Mouse (Mus musculus) gonadal fat pad, adult 2 months (tissue): ENCODE data around the gene Foxp2. TPM values are rescaled to one million over a fixed set of nuclear protein-coding genes. Genes with fewer than 3 reads are reported as not detected.

Experiments
- DNase-seq: peaks from one replicate; pipeline ENCODE4 v3.0.0-alpha.2; 2012; ENCODE audit warnings: low read depth
- polyA plus RNA-seq: library from polyadenylated mRNA; depleted of rRNA; stranded (reverse); fragments of >200 nt; gene quantifications from 2 replicates; pipeline ENCODE4 v1.2.3, GENCODE M21; 2012

Gene Foxp2
- polyA plus RNA-seq, 1 experiment, result 1.1 TPM

DNA sequence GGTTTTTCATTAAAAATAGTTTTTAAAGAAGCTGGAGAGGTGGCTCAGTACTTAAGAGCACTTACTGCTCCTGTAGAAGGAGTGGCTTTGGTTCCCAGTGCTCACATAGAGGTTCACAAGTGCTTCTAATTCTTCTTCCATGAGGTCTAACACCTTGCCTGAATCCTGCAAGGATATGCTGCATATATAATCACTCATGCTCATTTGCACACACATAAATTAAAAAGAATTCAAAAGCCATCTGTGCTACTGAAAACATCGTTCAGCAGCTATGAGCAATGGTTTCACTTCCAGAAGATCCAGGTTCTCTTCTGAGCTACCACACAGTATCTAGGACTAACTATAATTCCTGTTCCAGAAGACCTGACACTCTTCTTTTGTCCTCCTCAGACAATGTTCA is 200.4 kb downstream of the Foxp2 start:
- no peak for DNase-seq

DNA sequence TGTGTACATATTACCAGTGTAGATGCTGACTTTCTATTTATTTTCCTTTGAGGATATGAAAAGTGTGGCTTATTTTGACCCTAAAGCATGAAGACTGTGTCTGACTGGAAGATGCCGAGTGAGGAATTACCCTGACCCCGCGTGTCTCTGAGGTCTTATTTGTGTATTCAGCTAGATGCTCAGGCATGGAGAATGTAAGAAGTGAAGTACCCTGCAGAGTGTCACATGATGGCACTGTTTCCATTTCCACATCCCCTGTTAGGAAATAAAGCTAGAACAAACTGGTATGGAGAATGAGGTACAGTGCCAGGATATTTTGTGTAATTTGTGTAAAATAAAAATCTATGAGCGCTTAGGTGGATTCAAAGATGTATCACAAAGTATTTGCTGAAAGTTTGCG is 219.8 kb downstream of the Foxp2 start:
- DNase-seq, result no peak

DNA sequence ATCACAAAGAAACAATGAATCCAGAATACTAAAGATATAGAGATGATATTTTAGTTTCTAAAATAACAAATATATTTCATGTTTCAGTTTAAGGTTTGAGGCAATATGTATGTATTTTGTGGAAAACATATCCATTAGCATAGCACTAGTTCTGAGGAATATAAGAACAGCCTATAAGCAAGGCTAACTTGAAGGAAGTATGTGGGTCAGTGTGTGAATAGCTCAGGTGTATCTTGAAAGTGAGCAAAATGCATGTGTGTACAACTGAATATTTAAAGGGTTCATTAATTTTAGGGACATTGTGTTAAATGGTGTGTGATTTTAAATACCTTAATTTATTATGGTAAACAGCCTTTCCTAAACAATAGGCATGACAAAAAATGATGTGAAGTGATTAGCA is 220.2 kb downstream of the Foxp2 start:
- no peak for DNase-seq

DNA sequence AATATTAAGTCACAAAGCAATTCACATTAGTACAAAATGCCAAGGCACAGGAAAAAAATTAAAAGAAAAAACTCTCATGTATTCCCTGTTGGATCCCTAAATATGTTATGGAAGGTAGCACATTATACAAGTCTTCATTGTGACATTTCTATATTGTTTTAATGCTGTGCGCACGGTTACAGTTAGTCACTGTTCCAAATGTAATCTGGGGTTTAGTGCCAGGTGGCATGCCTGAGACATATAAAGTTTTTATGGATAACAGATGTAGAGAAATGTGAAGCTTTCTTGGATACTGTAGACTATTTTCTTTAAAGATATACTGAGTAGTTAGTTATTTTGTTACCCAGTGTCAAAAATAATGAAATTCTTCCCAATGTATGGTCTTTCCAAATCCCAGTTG is 229.0 kb downstream of the Foxp2 start:
- DNase-seq, result no peak

DNA sequence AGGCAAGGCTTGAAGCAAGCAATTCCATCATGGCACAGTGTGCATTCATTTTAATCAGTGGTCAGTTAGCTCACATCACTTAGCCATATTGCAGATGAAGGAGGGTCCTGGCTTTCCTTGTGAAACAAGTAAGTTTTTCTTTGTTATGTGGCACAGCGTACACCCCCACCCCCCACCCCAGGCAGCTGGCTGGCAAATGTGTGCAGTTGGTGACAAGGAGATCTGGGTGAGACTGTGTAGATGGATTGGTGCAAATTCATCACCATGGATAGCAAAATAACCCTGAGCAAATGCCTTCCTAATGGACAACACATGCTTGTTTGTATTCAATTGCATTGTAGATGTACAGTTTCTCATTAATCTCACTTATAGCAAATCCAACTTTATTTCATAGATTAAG is 240.9 kb downstream of the Foxp2 start:
- no peak for DNase-seq

DNA sequence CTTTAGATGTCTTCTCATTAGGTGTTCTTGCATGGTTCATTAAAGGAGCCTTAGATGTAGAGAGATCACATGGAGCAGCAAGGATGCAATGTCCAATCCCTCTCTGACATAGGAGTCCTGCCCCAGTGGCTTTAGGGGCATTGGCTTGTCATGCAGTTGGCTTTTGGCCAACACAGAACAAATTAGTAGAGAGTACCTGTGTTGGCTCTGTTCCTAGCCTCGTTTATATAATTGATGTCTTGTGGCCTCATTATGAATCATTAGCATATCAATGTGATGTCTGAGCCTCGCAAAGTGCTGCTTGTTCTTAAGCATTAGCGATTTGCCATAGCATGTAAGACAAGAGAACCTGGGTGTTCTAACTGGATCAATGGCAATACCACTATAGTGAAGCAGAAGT is 250.5 kb downstream of the Foxp2 start:
- DNase-seq, result no peak

DNA sequence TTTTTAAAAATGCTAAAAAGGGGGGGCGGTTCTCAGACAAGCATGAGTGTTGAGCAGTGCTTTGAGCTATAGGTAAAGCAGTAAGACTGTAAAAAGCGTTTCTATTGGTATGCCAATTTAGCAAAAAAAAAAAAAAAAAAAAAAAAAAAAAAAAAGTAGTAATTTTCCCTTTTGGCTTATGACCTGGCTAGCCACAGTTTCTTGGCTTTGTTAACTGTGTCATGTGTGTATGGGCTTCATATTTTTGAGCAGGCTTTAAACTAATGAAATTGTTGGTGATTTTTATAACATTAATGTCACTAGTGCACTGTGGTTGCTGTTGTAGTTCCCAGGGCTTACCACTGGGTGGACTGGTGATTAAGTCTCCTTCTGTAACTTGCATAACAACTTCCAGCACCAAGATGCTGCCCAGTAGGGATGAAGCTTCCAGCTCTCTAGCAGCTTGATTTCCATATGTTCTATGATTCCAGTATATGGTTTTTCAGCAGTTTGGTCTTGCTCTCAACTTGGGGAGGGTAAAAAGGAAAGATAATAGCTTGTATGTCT is 262.4 kb downstream of the Foxp2 start:
- DNase-seq, result no peak

DNA sequence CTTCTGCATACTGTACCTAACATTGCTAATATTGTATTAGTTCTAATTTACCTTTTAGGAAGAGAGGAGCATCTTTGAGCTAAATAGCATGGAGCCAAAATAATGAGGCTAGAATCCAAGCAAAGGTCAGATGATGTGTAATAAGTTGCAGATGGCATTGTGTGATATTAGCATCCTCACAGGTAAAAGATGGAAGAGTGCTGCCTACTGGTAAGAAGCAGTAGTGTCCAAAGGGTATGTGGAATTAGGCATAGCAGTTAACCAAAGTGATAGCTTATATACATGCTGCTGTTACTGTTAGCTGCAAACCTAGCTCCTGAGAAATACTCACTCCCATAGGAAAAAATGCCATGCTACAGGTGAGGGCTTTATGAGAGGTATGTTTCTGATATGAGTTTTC is 275.6 kb downstream of the Foxp2 start:
- DNase-seq, result no peak

DNA sequence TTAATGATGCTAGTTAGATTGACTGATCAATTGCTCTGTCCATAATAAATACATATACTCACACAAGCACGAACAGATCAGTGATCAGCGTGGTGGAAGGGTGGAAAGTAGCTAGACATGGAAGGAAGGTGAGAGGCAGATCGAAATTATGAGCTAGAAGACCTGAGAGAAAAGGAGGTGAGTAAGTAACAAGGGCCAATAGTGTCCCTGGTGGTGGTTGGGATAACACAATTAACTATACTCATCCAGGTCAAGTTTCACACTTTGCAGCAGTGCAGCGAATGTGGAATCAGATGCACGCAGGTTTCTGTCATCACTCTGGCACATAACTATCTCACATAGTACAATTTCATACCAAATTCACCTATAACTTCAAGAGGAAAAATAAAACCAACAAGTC is 291.7 kb downstream of the Foxp2 start:
- no peak for DNase-seq

DNA sequence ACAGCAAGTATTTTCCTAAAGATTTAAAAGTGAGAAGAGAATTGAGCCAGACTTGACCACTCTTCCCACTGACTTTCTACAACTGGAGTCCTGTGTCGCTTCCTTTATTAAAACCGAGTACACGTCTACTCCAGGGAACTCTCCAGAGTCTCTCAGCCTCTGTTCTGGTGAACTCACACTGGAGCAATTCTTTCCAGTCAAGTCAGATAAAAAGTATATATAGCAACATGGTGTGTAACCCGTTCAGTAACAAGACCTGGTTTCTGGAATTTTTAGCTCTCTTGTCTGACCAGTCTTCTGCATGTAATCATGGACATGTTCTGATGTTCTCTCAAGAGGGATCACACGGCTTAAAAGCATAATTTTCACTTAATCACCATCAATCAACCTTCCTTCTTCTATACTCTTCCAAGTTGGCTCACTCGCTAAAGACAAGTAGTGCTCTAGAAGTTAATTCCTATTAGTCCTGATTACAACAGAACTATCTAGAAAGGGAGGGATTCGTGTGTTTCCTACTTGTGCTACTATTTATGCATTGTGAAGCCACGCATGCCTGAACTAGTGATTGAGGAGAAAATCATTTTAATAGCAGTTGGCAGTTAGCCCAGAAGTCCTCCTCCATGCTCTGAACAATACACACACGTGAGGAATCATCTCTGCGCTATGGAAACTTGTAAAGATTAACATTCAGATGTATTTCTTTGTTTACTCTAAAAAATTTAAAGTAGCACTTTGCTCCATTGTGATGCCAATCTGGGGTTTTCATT is 341.2 kb downstream of the Foxp2 start:
- no peak for DNase-seq

DNA sequence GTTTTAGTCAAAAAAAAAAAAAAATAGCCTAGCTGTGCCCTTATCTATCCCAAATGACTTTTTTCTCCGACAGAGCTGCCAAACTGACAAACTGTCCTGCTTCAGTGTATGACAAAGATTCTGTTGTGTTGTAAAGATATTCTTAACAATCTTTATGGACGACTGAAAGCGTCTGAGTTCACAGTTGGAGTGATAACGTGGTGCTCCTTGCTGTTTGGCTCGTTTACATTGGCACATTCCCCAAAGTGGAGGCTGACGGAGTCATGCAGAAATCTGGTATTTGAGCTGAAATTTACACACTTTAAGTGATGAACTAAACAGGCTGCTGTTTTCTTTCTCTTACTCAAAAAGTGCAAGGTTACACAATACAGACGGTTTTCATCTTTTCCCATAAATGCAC is 356.2 kb downstream of the Foxp2 start:
- no peak for DNase-seq

DNA sequence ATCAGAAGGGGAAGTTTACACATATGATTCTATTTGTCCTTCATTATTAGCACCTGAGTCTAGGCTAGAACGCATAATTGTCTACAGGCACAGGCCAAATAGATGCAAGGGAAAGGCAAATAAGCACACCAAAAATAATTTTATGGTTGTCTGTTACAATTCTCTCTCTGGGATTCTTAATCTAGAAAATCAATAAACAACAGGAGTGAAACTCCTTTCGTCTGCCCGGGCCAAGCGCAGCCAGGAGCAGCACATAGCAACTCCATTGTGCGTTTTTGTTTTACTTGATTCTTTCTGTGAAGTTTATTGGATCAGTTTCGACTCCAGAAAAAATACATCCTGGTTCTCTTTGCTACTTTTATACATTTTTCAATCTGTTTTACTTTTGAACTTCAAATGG is 356.7 kb downstream of the Foxp2 start:
- DNase-seq, result no peak

DNA sequence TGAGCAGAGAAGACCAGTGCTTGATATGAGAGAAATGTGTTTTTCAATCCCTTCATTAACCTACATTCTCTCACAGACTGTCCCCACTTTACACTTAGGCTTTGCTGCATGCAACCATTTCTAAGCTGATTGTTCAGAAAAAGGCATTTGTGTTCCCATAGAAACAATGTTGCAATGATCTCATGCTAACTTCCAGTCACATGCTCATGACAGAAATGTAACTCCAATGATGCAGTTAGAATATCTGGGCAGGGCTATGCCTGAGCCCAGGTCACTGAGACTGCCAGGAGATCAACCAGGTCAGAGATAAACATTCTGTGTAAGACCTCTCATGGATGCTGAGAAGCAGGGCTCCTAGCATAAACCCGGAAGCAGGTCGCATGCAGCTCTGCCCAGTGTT is 367.0 kb downstream of the Foxp2 start:
- no peak for DNase-seq

DNA sequence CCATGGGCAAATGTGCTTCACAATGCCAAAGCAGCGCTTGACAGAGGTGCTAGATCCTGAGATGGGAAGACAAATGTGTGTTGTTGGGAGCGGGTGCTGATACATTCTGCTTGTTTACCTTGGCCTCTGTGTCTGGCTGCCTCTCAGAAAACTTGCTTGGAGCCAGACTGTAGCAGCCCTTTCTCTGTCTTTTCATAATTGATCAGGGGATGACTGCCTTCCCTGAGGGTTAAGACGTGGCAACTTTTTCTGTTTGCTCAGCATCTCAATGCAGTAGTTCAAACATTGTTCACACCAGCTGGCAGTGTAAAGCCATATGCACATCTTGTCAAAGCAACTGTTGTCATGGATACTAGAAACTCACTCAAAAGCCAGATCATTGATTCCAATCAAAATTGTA is 384.1 kb downstream of the Foxp2 start:
- DNase-seq, result no peak

DNA sequence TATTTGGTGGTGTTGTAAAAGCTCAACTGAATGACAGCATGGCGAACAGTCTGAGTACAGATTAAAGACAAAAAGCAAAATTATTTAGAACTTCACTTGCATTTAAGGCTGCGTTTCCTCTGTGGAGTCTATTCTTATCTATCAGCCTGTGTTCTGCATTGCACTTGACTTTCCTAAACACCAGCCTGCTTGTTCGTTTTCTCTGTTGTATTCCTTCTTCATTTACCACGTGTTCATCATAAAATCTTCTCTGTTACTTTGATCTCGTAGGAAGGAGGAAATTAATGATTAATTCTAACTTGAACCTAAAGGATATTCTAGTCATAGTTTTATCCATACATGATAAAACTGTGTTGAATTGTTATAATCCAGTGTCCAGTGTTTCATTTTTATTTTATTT is 392.9 kb downstream of the Foxp2 start:
- no peak for DNase-seq

DNA sequence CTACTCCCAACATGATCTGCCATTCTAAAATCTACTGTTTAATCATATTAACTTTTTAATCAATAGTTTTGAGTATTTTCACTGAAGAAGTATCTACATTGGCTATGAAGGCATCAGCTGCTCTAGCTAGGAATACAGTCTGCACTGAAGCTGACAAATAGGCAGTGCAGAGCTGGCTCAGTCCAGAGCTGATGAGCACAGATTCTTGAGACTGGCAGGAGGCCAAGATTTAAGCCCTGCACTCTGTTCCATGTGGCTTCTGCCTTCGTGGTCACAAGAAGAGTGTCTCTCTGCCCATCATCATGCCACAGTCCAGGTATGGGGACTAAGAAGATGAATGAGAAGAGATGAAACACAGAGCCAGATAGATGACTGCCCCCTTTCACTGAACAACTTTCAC is 398.1 kb downstream of the Foxp2 start:
- no peak for DNase-seq

DNA sequence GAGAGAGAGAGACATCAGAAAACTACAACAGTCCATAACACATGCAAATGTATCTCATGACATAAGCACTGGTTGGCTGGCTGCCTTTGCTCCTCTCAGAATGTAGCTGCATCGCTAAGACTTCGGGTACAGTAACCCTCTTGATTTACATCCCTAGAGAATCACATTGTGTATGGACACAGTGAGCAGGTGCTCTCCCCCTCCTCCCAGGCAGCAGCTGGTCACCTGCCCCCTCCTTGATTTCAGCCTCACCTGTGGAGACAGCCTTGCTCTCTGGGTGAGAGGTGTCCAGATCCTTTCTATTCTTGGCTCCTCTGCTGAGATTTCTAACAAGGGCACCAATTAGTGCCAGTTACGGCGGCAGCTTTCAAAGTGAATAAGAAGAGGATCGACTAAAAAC is 409.5 kb downstream of the Foxp2 start:
- DNase-seq, result no peak

DNA sequence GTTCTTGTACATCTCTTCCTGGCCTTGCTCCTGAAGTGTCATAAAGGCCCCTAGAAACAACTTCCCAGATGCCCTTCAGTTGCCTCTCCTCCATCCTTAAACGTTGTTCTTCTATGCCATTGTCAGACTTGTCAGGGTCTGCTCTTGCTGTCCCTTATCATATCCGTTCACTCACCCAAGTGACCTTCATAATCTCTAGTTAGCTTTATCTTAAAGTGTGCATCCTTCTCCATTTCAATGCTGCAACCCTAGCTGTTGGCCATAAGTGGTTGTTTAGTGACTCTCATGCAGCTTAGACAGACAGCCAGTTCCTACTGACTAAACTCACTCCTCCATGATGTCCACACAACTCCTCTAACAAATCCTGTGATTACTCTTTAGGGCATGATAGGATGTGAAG is 415.8 kb downstream of the Foxp2 start:
- DNase-seq, result no peak

DNA sequence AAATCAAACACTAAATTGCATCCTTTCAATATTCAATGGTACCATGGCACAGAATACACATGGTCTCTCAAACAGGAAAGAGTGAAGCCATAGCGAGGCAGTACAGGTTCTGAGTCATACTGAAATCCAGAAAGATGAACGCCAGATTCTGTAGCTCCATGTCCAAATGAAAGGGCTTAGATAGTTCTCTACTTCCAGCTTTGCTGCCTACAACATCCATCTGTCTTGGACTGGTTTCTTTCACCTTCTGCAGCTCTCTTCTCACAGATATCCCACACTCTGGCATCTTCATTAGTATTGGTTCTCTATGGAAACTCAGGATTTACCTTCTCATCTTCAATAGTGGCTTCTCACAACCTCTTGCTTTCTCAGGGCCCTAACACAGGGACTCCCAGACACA is 417.2 kb downstream of the Foxp2 start:
- no peak for DNase-seq

DNA sequence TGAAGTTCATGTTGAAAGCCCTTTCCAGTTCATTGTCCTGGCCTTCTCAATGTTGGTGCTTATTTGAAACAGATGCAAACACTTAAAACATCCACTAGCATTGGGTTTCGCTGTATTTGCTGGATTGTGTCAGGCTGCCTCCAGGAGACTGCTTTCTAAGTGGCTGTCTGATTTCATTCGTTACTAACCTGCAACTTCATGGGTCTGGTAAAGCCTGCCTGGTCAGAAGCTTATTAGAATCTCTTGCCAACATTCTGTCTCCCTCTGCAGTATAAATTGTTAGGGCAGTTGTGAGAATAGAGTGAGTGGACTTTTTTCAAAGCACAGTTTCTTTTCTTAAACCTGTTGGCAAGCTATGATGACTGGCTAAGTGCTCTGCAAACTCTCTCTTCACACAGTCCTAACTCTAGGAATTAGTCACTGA is 420.4 kb downstream of the Foxp2 start:
- DNase-seq, result no peak

DNA sequence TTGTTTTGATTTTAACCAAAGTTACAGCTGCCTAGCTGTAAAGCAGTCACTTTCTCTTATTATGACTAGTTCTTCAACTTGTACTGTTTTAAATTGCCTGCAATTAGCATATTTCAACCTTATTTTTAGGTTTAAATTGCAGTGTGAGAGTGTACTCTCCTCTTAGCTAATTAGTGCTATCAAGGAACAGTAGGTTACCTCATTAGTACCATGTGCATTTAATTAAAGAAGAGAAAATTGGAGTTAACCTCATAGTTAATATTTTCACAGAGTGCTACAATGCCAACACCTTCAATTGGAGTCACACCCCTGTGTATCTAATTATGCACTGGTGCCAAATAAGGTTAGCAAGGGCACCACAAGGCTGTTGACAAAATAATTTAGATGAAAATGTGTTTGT is 421.9 kb downstream of the Foxp2 start:
- no peak for DNase-seq

DNA sequence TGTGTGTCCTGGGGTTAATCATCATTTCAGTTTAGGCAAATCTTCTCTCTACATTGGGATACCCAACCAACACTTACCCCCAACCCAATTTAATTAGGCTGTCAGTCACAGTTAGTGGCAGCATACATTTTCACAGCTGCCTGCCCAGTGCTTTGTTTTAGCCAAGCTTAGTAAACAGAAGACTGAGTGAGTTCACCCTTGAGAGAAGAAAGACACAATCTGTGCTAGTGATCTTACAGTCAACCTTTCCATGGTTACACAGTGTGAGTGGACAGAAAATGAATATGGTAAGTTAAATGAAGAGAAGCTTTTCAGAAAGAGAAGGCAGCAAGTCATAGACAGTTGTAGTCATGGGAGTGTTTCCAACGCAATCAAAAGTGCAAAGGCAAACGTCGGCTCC is 446.6 kb downstream of the Foxp2 start:
- no peak for DNase-seq

DNA sequence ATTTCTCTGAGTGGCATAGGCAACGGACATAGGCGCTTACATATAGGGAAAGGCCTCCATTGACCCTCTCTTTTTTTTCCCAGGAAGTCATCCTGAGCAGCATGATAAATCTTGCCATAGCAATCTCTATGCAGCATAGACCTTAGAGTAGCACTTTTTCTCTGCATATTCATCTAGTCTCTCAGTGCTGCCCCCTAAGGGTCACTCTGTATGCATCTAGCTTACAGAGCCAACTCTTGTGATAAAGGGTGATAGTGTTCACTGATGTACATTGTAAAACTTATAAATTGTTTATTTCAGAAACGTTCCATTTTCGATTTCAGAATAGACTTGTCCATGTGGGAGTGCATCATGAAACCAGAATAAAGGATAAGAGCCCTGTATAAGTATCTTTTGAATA is 454.7 kb downstream of the Foxp2 start:
- DNase-seq, result no peak

DNA sequence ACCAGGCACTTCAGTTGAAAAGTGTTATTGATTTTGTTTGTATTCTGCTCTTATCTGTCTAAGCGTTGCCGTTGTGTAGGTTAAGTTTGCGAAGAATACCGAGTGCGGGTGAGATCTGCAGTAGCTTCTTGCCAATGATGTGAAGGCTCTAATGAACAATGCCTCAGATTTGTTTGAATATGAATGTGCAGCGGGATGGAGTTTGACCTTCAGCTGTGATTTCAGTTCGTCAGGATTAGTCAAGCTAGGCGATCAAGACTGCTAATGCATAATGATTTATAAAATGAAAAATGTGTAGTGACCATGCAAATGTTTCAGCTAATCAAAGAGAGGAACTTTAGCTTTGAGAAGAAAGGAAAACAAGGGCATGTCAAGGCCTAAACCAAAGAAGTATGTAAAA is 469.1 kb downstream of the Foxp2 start:
- DNase-seq, result no peak
